Mouse (Mus musculus) mouse trophoblast stem cell (cell line): Measurements from ENCODE around the gene Lzts3.

ENCODE experiments used
- in situ Hi-C, 2 experiments: fragments of 300-500 bp; cut with MseI, MboI; formaldehyde crosslinking; loops; 2 replicates in 1 of 2; 3 replicates in 1 of 2; pipeline ENCODE4 v1.15.1; 2025

The Lzts3 gene

DNA sequence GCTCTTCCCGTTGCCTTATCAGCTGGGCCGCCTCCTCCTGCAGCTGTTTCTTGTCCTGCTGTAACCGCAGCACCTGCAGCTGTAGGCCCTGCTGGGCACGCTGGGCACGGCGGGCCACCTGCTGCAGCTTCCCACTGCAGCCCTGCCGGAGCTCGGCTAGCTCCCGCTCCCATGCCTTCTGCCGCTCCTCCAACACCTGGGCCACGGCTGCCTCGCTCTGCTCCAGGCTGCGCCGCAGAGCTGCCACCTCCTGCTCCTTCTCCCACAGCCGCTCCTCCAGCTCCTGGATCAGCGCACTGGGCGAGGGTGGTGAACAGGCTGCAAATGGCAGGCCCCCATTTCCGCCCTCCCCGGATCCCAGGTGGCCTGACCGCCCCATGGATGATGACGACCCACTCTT, 6.8 kb downstream of the Lzts3 start:
- in situ Hi-C loops, result no loop called here

DNA sequence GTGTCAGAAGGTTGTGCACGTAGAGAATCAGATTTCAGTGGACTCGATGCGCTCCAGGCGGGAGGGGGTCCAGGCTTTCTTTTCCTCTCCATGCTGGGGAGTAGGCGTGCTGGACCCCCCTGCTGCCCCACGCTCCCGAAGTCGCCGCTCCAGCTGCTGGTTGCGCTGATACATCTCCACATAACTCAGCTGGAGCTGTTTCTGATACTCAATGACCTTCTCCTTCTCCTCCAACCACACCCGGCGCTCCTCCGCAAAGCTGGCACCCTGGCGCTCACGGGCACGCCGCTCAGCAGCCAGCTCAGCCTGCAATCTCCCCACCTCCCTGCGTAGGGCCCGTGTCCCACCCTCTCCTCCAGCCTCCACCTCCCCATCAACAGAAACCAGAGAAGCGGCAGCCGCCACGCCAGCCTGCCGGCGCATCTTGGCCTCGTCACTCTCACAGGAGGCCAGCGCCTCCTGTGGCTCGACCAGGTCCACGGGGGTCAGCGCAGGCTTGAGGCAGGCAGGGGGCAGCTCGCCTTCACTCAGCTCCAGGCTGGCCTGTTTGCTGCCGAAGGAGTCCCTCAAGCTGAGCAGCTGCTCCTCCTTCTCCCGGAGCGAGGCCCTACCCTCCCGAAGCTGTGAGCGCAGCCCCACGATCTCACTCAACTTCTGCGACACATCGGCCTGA, 7.7 kb downstream of the Lzts3 start:
- in situ Hi-C loops, result no loop called here

DNA sequence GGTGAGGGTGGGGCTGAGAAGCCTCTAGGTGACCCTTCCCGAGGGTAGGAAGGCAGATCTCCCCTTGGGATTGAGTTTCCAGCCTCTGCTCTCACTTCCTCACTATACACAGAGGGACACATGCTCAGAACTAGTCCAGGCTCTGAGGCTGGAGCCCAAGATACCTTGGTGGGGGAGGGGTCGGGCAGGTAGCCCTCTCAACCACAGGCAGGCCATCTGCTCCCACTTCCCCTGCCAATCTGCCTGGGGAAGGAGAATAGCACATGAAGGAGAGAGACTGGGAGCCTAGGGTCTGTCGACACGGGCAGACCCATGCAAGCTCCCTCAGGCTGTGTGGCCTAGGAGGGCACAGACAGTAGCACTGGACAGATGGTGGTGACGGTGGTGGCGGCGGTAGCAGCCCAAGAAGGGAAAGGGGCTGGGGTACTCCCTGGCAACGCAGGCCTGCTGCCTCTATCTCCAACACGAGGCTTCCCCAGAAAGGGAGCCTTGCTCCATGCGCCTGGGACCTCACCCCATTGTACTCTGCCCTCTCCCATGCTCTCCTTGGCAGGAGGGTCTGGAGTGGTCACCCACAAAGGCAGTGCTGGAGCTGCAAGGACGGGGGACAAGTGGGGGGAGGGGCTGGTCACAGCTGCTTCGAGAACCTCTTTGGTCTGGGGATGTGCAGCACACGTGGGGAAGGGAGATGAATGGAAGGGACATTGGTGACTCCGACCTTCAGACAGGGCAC, 8.4 kb downstream of the Lzts3 start:
- in situ Hi-C loops, result no loop called here

DNA sequence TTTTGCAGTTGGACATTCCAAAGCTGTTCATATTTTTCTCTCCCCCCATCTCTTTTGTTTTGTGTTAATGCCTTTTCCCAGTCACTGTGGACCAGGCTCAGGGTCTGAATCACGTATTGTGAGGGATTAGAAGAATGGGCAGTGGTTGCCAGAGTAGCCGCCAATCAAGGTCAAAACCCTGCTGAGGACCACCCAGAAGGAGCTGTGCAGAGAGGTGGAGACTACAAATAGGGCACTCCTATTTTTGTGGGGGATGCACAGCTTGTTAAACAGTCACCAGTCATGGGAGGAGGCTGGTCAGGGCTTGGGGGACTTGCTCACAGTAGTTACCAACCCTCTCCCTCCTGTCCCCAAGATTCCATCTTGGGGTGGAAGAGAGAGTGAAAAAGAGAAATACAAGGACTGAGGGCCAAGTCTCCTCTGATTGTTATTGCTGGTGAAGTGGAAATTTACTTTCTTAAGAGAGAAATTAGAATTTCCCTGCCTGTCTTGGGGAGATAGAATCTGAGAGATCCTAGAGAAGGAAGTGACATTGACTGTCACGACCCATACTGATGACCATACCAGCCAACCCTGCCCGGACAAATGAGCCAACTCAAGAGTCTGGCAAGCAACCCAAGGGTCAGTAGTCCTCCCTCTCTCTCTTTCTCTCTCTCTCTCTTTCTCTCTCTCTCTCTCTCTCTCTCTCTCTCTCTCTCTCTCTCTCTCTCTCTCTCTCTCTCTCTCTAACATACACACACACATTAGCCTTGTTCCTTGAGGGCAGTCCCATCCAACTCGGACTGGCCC, 9.5 kb downstream of the Lzts3 start:
- in situ Hi-C loops, result no loop called here

DNA sequence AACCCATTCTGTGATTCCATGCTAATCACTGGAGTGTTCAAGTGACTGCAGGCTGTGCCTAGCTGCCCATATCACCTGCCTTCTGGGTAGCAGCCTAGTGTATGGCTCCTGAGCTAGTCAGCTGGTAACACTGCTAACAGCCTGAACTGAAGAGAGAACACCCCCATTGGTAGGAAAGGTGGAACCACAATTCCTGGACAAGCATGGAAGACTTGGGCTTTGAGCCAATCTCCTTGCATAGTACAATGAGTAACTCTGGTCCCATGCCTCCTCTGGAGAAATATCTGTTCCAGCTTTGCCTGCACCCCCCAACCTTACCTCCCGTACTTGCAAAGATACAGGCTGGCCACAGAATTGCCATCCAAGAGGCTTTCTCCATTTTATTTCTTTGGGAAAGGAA, 10.2 kb downstream of the Lzts3 start:
- in situ Hi-C loops, result no loop called here

DNA sequence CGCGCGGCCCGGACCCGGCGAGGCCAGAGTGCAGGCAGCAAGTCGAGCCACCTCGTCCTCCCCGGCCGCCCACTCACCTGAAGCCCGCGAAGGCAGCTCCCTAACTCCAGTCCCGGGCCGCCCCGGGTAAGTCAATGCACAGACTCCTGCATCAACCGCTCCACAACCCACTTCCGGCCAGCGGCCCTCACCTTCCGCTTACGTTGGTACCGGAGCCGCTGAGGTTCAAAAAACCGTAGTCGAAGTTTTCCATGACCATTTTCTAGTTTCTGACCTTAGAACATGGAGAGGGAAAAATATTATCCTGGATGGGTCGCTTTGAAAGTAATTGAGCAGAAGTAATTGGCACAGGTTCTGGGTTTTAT, 12.8 kb downstream of the Lzts3 start, which contains the start of the genes Fastkd5 and Ubox5:
TSS of gene Fastkd5 (minus strand) at position 189 of the 365 bp plus-strand sequence.
TSS of gene Ubox5 (minus strand) at position 200 of the 365 bp plus-strand sequence.
- in situ Hi-C loops, result no loop called here

DNA sequence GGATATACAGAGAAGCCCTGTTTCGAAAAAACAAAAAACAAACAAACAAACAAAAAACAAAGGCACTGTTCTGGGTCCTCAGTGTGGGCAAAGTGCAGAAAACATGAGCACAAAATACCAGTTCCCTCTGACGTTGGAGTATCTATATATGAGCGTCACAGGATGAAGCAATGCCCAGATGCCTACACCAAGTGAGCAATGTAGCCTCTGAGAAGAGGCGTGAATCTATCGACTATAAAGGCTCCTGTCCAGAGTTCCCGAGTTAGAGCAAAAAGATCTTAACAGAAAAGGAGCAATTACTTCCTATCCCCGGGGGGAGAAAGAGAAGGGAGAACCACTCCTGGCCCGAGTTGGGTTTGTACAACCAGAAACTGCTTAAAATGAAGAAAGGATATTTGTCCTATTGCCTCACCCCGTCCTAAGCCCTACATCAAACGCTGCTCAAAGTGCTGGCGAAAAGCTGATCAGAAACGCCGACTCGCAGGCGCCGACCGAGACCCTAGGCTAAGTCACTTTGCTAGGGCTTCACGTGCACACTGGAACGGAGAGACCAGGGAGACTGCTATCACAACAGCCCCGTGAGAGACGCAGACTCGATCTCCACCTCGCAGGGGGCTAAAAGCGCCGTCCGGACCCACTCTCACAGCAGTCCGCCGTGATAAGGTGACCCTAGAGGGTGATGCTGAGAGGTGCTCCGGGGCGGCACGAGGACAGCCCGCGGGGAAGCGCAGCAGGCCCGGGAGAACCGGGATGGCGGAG, 13.3 kb downstream of the Lzts3 start:
- in situ Hi-C loops, result no loop called here

DNA sequence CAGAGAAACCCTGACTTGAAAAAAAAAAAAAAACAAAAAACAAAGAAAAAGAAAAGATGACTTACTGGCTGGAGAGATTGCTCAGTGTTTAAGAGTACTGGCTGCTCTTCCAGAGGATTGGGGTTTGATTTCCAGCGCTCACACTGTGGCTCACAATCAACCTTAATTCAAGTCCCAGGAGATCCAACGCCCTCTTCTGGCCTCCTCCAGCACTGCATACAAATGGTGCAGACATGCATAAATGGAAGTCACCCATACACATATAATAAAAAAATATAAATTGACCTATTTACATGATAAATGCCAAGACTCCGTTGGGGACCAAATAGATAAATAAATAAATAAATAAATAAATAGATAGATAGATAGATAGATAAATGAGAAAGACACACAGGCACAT, 14.2 kb downstream of the Lzts3 start:
- in situ Hi-C loops, result no loop called here

DNA sequence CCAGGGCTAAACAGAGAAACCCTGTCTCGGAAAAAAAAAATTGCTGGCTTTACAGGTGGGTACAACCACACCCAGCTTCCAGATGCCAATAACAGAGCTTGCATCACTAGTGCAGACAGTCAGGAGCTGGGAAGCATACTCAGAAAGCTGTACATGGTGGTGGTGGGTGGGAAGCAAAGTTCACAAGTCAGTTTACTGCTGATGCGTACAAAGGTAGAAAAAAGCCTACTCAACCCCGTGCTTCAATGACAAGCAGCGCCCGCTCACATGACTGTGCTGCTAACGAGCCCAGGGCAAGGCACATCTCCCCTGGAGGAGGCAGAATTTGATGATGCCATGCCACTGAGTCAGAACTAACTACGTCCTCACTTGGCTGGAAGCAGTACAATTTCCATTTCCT, 23.6 kb downstream of the Lzts3 start:
- in situ Hi-C loops, result no loop called here

DNA sequence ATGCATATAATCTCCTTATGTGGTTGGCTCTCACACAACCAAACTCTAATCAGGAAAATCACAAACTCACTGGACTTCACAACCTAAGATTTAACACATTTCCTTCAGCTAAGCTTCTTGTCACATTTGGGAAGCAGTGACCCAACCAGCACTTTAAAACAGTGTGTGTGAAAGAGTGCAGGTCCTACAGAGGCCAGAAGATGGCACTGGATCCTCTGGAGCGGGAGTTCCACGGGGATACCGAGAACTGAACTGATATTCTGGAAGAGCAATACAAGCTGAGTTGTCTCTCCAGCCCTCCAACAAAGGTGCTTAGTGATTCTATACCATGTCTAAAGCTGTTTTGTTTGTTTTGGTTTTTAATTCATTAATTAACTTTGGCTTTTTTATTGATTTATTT, 29.5 kb downstream of the Lzts3 start:
- in situ Hi-C loops, result no loop called here

DNA sequence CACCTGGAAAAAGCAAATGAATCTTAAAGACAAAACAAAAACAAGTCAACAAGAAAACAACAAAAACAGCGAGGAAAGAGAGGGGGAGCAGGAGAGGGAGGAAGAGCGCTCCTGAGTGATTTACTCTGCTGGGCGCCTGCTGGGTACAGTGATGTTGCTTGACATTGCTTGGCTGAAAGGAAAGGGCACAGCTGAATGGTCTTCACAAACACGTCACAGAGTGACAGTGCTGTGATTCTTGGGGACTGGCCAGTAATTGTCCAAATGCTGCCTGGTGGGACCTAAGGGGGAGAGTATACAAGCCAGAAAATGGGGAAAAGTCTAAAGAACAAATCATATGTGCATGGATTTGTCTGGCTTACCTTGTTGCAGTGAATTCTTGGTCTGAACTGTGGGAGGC, 40.4 kb downstream of the Lzts3 start:
- in situ Hi-C loops, result no loop called here

DNA sequence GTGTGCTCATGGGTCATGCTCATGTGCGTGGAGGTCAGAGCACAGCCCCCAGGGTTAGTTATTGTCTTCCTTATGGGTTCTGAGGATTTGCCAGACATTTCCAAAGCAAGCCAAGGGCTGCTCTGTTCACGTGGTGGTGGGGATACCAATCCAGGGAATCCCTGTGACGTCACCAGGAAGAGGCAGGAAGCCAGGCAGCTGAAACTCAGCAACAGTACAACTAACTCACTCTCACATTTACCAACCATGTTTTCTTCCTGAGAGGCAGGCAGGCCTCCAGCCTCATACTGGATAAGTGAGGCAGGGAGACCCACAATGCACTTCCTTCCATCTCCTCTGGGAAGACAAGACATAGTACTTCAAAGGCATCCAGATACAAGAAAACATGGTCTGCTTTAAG, 44.2 kb downstream of the Lzts3 start:
- in situ Hi-C loops, result no loop called here

DNA sequence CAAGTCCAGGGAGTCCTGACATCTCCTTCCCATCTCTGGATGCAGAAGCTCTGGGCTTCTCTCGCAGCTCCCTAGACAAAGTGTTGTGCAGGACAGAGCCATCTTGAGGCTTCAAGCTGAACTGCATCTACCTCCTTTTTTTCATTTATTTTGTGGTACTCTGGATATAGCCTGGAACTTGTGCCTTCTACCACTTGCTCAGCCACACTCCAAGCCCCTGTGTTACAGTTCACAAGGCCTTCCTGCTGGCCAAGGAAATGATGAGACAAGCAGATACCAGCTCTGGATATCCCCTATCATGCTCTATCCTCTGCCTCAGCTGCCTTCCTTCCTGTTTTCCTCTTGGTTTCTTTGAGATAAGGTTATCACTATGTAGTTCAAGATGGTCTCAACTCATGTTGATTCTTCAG, 45.0 kb downstream of the Lzts3 start:
- in situ Hi-C loops, result no loop called here

DNA sequence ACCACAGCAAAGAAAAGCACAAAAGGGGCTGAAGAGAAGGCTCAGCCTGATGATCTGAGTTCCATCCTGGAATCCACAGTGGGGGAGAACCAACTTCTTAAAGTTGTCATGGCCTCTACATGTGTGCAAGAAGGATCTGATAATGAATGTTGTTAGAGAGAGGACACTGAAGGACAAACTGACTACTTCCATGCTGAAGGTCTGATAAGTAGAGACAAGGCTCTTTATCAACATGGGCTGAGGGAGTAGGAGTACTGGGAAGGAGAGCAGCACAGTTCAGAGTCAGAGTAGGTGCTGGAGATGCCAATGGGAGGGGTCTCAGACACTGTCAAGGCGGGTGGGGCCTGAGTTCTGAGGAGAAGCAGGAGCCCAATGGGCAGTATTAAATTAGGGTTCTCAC, 47.0 kb downstream of the Lzts3 start:
- in situ Hi-C loops, result no loop called here

DNA sequence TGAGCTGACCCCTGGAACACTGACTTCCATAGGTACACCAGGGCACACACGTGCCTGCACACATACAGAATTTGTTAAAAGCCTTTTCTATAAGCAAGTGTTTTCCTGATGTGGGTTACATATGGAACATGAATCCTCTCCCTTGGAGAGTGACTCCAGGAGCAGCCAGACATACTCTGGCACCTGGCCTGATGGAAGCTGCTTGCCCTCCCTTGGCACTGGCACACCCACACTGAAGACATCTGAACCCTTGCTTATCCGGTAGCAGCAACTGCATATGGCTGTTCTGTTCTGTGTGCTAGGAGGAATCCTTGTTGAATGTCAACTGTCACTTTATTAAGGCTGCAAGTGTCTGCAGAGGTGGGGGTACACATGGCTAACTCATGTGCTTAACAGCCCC, 51.6 kb downstream of the Lzts3 start:
- in situ Hi-C loops, result no loop called here

DNA sequence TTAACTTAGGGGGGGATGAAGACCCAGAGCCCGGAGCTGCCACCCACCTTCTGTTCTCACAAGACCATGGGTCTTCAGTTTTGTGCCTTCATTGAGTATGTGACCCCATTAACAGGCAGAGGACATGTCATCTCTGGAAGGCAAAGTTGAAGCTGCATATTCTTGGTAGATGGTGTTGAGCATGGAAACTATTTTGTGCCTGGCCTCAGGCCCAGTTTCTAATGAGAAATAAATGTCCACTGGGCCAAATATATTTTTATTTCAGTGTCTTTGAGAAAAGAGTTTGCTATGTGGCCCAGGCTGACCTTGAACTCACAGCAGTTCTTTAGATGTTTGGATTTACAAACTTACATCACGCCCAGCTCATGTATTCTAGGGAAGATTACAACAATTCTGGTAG, 52.8 kb downstream of the Lzts3 start:
- in situ Hi-C loops, result no loop called here

DNA sequence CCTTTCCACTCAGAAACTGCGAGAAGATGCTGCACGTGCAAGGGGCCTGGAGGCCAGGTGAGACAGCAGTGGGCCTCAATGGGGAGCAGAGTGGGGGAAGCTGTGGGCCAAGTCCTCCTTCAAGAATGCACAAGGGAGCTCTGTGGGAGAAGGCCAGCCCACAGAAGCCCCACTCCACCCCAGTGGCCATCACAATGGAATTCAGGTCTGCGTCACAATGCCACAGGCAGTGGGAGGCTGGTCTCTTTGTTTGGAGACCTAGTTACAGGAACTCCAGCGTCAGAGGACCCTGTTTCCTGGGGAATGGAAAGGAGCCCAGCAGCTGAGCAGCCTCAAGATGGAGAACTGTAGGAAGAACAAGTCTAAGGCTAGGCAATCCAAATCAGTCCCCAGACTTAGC, 53.4 kb downstream of the Lzts3 start:
- in situ Hi-C loops, result no loop called here

DNA sequence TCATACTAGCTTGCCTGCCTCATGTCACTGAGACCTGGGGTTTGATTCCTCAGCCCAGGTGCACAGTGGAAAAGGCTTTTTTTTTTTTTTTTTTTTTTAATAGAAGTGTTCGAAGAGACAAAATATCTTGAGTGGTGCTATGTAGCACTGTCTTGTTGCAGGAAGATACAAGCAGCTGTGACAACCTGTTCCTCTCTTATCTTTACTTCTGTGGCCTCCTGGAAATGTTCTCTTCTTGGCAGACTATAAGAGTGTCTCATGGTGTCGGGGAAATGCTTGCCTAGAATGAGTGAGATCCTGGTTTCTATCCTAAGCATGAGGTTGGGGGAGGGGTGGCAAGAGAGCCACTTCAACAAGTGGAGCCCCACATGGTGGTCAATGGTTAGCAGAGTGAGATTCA, 54.2 kb downstream of the Lzts3 start:
- in situ Hi-C loops, result no loop called here

DNA sequence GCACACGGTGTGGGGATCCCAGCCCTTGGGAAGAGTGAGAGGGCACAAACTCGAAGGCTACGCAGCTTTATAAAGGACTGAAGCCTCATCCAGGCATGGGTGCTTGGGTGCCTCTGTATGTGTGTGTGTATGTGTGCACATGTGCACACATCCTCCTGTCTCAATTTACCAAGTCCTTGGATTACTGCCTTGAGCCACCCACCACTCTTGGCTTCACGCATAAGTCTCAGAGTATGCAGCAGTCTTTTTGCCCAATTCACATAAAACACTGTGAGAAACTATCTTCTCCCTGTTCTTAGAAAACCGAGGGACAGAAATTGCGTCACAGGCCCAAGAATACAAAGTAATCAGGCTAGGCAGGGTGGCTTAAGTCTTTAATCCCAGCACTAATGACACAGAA, 56.6 kb downstream of the Lzts3 start:
- in situ Hi-C loops, result no loop called here

DNA sequence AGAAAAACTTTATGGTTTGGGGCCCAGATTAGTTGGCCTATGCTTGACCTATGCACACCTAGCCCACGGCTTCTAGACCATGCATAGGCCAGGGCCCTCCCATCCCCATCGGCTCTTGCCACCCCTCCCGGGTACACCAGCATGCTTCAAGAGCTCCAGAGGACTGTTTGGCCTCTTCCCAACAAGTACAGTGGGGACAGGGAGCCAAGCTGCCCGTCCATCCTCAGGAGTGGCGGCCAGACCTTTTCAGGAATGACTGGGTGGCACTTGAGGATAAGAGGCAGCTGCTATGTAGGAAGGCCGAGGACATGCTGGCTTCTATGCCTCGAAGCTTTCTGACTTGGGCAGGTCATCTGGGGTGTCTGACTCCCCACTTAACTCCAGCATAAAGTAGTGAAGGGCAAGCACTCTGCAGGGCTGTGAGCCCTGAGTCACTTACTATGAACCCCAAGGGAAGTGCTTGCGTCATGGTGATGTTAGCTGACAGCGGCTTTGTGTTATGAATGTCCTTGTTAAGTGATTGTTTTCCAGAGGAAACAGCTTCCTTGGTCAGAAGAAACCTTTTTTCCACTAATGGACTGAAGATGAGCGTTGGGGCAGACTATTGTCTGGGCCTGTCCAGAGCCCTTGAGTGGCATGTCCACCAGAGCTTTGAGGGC, 58.6 kb downstream of the Lzts3 start:
- in situ Hi-C loops, result no loop called here
